Mouse (Mus musculus) C2C12 (cell line): ENCODE data around the gene Fsd2. TPM values are rescaled to one million over a fixed set of nuclear protein-coding genes. Genes with fewer than 3 reads are reported as not detected.

Experiments used
- H3K27me3 ChIP-seq: one replicate; pipeline ENCODE4 v1.6.1; 2011; ENCODE audit not compliant: control insufficient read depth, insufficient read depth, insufficient read length
- H3K36me3 ChIP-seq: one replicate; pipeline ENCODE4 v1.6.1; 2011; ENCODE audit not compliant: control insufficient read depth, insufficient read depth
- H3K4me3 ChIP-seq: one replicate; pipeline ENCODE4 v1.5.1; 2011; ENCODE audit warnings: mild to moderate bottlenecking, control low read depth; ENCODE audit not compliant: poor library complexity, insufficient read depth, severe bottlenecking
- H3K79me2 ChIP-seq: one replicate; pipeline ENCODE4 v1.6.1; 2011; ENCODE audit not compliant: control insufficient read depth, insufficient read depth
- H3K79me3 ChIP-seq: one replicate; pipeline ENCODE4 v1.6.1; 2011; ENCODE audit warnings: low read depth, control low read depth
- H3ac ChIP-seq: one replicate; pipeline ENCODE3; 2011; ENCODE audit warnings: low read depth; ENCODE audit not compliant: control insufficient read depth, insufficient read length
- CEBPB ChIP-seq: IDR thresholded peaks from one replicate; pipeline ENCODE4 v1.6.1; 2011; ENCODE audit warnings: low read depth, mild to moderate bottlenecking, control low read depth, moderate library complexity
- CTCF ChIP-seq: IDR thresholded peaks from one replicate; pipeline ENCODE4 v1.5.1; 2011; ENCODE audit not compliant: control insufficient read depth, insufficient read depth, insufficient read length
- FOSL1 ChIP-seq: IDR thresholded peaks from one replicate; pipeline ENCODE4 v1.8.0; 2011; ENCODE audit warnings: mild to moderate bottlenecking, low read length; ENCODE audit not compliant: poor library complexity, insufficient read depth, severe bottlenecking
- MAX ChIP-seq: IDR thresholded peaks from one replicate; pipeline ENCODE4 v1.6.1; 2011; ENCODE audit warnings: mild to moderate bottlenecking, control low read depth
- MYOD1 ChIP-seq: IDR thresholded peaks from one replicate; pipeline ENCODE4 v1.6.1; 2011; ENCODE audit warnings: low read depth; ENCODE audit not compliant: control insufficient read depth, insufficient read length
- MYOG ChIP-seq: IDR thresholded peaks from one replicate; pipeline ENCODE4 v1.6.1; 2011; ENCODE audit not compliant: control insufficient read depth, insufficient read length; ENCODE audit errors: extremely low read depth
- USF1 ChIP-seq: IDR thresholded peaks from one replicate; pipeline ENCODE4 v1.6.1; 2011; ENCODE audit warnings: low read depth, mild to moderate bottlenecking, control low read depth, moderate library complexity
- polyA plus RNA-seq: library from polyadenylated mRNA; unstranded; fragments of >200 nt; fragmentation: generic; extraction: Trizol; gene quantifications from one replicate; pipeline ENCODE4 v1.2.1, GENCODE M21; 2012; ENCODE audit warnings: missing spikeins

Gene Fsd2
- polyA plus RNA-seq, 1 experiment, result not detected

- no peak overlapping the region for H3K4me3 ChIP-seq
- H3K79me3 ChIP-seq, result no peaks in the 10 kb centered on the region
- TF ChIP-seq MAX, result no peak
- H3K36me3 ChIP-seq, result peaks cover 6% of the 10 kb centered on the region
- no peaks in the 10 kb centered on the region for H3K27me3 ChIP-seq
- no peak overlapping the region for H3ac ChIP-seq
- peaks cover 10% of the 10 kb centered on the region for H3K79me2 ChIP-seq
These were observed 11.1 kb upstream of the Fsd2 start for GRCm38 (mm10) chr7:81577872-81578271.

DNA sequence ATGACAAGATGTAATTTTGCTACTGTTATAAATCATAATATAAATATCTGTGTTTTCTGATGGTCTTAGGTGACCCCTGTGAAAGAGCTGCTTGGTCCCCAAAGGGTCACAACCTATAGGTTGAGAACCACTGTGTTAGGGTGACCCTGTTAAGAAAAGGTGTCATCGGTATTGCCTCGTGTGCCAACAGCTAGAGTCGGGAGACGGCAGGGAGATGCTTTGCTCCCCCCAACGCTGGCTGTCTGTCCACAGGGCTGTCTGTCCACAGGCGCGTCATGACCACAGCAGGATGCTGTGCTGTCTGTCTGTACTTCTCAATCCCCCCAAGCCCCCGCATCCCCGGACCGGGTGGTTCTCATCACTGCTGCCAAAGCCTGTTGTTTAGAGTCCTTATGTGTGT, 8.9 kb upstream of the Fsd2 start:
- H3K79me3 ChIP-seq, result no peaks in the 10 kb centered on the region
- TF ChIP-seq CTCF (no peak), USF1 (no peak), MYOD1 (no peak), FOSL1 (no peak), MYOG (no peak), CEBPB (no peak), MAX (no peak)
- H3K36me3 ChIP-seq, result peaks cover 6% of the 10 kb centered on the region

GRCm38 (mm10) chr7:81573821-81574220, 7.1 kb upstream of the Fsd2 start:
- TF ChIP-seq CTCF, result no peak
- H3K79me2 ChIP-seq, result peaks cover 15% of the 10 kb centered on the region
- H3K27me3 ChIP-seq, result no peaks in the 10 kb centered on the region
- H3ac ChIP-seq, result no peak overlapping the region
- peaks cover 6% of the 10 kb centered on the region for H3K36me3 ChIP-seq
- no peaks in the 10 kb centered on the region for H3K79me3 ChIP-seq
- no peak overlapping the region for H3K4me3 ChIP-seq

More for the DNA sequence above, 8.9 kb upstream of the Fsd2 start:
- no peaks in the 10 kb centered on the region for H3K27me3 ChIP-seq
- H3K79me2 ChIP-seq, result peaks cover 15% of the 10 kb centered on the region
- no peak overlapping the region for H3ac ChIP-seq
- no peak overlapping the region for H3K4me3 ChIP-seq

DNA sequence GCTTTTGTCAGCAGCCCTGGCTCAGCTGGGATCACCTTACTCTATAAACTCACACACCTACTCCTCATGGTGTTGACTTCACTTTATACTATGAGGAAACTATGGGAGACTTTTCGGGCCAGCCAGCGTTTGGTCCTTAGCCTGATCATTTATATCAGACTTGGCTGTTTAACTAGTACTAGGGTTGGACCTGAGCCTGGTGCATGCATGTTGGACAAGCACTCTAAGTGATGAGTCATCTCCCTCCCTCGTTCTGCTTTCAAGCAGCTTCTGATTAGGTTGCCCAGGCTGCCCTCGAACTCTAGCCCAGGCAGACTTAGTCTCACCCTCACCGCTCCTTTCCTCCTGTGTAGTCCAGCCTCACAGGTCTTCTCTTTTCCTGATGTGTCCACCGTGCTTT, 6.7 kb upstream of the Fsd2 start:
- Histone ChIP-seq H3K27me3 (no peaks in the 10 kb centered on the region), H3K79me3 (no peaks in the 10 kb centered on the region), H3ac (no peak overlapping the region), H3K79me2 (peaks cover 15% of the 10 kb centered on the region), H3K4me3 (no peak overlapping the region), H3K36me3 (peaks cover 6% of the 10 kb centered on the region)
- TF ChIP-seq CTCF (no peak), FOSL1 (no peak), MYOG (no peak), USF1 (no peak), CEBPB (no peak), MAX (no peak)

- peaks cover 15% of the 10 kb centered on the region for H3K79me2 ChIP-seq
- H3K27me3 ChIP-seq, result no peaks in the 10 kb centered on the region
- H3K4me3 ChIP-seq, result peak overlapping the region; percentile 43
- H3K79me3 ChIP-seq, result no peaks in the 10 kb centered on the region
- no peak for TF ChIP-seq MYOD1
- no peak for TF ChIP-seq USF1
- no peak for TF ChIP-seq CTCF
- no peak for TF ChIP-seq CEBPB
- TF ChIP-seq MYOG, result no peak
- TF ChIP-seq FOSL1, result no peak
- TF ChIP-seq MAX, result no peak
- peaks cover 6% of the 10 kb centered on the region for H3K36me3 ChIP-seq
- no peak overlapping the region for H3ac ChIP-seq
These were observed 6.0 kb upstream of the Fsd2 start for GRCm38 (mm10) chr7:81572610-81573268.

DNA sequence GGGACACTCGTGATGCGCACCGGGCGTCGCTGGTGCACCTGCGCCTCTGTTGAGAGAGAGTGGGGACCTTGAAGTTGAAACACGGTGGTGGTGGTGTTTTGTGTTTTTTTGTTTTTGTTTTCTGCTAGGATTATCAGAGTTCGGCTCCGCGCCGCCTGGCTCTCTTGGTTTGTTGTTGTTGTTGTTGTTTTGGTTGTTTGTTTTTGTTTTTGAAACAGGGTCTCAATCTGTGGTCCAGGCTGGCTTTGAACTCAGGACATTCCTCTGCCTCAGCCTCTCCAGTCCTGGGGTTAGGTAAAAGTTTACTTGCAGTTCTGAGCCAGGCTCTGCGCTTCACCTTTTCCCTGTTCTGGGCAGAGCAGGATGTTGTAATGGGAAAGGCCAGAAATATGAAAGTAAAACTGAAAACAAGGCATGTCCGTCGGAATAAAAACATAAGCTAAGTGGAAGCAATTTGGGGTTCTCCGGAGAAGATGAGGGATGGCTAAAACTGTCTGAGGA, 5.2 kb upstream of the Fsd2 start:
- TF ChIP-seq FOSL1, result no peak
- no peak for TF ChIP-seq USF1
- TF ChIP-seq MYOG, result no peak
- TF ChIP-seq CEBPB, result no peak
- no peak for TF ChIP-seq MYOD1
- no peak for TF ChIP-seq MAX
- no peak for TF ChIP-seq CTCF
- peak overlapping the region; percentile 43 for H3K4me3 ChIP-seq
- no peaks in the 10 kb centered on the region for H3K27me3 ChIP-seq
- H3K79me2 ChIP-seq, result peaks cover 15% of the 10 kb centered on the region
- peaks cover 6% of the 10 kb centered on the region for H3K36me3 ChIP-seq
- H3K79me3 ChIP-seq, result no peaks in the 10 kb centered on the region
- peak overlapping the region; percentile 68 for H3ac ChIP-seq
